Mouse (Mus musculus): ENCODE data around the gene Arl3. TPM values are rescaled to one million over a fixed set of nuclear protein-coding genes. Genes with fewer than 3 reads are reported as not detected.

Arl3 gene
- total RNA-seq (2023): 10 to 100 TPM; 14.3 to 17.5 TPM

DNA sequence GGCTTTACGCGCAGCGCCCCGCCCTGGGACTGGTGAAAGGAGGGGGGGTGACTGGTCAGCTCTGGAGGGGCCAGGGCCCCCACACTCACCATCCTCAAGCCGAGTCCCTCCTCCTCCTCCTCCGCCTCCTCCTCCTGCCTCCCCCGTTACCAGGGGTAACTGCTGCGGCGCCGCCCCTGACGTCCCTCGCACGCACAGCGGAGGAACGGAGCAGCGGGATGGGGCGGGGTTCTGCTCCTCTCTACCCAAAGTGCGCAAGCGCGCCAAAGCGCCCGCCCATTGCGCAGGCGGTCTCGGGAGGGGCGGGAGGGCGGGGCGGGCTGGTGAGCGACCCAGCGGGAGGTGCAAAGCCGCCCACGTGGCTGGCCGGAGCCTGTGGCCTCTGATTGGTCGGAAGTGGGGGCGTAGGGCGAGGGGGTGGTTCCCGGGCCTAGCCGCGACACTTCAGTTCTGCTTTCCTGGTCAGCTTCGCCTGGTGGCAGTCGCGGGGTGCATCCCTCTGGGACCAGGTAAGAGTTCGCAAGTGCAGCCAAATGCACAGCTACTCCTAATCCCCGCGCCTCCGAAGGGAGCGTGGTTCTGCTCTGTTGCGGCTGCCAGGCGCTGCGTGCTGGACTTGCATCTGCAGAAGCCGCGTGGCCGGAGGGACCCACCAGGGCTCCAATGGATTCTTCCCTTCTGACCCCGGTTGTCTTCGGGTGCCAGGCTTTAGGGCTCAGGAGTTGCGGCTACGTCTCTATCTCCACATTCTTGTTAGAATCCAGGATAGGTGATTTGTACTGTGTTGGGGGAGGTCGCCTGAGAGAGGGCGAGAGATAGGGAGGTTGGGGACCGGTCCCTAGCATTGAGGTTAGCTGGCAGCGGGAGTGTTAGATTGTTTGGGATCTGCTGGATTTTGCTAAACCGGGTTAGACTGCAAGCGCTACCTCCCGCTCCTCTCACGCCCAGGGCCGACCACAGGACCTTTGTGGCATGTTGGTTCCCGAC lies at the start of gene Arl3, which contains the start of gene Sfxn2:
Gene Arl3 (minus strand): TSS at position 248 of the 987 bp plus-strand sequence.
Gene Sfxn2 (plus strand): TSS at position 415 of the 987 bp plus-strand sequence.

DNA sequence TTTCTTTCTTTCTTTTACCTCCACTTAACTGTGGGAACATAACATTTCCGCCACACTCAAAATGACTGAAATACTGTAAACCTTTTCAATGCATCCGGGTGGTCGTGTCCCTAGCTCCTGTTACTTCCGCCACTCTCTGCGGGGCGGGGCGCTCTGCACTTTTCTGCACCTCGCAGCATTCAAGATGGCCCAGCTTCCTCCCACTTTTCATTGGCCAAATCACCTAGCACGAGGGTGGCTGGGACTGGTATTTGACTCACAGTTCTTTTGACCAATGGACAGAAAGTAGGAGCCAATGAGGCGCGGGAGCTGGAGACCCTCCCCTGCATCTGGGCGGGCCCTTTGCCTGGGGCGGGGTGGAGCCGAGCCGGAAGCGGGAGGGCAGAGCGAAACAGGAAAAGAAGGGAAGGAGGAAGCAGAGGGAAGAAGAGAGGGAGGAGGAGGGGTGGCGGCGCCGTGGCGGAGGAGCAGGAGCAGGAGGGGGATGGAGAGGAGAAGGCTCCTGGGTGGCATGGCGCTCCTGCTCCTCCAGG lies 25.8 kb upstream of the Arl3 start, which contains the start of gene Wbp1l:
Gene Wbp1l (plus strand): TSS at position 365 of the 533 bp plus-strand sequence.

DNA sequence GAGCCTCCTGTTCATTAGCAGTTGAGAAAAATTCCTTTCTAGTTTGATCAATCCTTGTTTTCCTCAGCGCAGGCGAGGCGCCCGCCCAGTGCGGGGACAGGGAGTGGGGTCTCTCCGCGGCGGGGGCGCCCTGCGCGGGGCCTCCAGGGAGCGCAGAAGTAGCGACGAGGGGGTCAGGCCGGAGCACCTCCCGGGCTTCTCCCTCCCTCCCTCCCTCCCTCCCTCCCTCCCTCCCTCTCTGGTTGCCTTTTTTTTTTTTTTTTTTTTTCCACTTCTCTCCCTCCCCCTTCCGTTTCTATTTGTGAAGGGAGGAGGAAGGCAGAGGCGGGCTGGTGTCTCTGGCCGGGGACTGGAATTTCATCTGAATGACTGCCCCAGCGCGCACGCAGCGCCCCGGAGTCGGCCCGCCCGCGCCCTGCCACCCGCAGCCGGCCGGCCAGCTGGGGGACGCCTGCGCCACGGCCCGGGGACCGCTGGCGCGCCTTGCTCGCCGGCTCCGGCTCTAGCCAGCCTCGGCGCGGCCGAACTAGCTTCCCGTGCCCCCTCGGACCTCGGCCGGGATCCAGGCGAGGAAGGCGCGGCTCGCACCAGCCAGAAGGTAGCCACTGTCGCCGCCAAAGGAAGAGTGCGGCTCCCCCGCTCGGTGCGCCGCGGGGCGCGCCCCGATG lies 71.5 kb downstream of the Arl3 start, which contains the start of gene Trim8:
Gene Trim8 (plus strand): TSS at position 302 of the 668 bp plus-strand sequence.

Other genes starting within 250 kb of the Arl3 start
- gene Psd, start 246.0 kb downstream of the Arl3 start, total RNA-seq (2023): under 1 TPM in 1 of 2 experiments, not detected in 1; 0.31 TPM
- 1 to 10 TPM; 8.6 to 9.7 TPM for gene Fbxl15, start 245.0 kb downstream of the Arl3 start, total RNA-seq (2023)
- 10 to 100 TPM; 76.8 to 92.1 TPM for gene Cuedc2, start 234.5 kb downstream of the Arl3 start, total RNA-seq (2023)
- 10 to 100 TPM; 15.3 to 15.5 TPM for gene Mfsd13a, start 232.1 kb downstream of the Arl3 start, total RNA-seq (2023)
- under 1 TPM in 1 of 2 experiments, not detected in 1; 0.39 TPM for gene 2310034G01Rik, start 222.9 kb downstream of the Arl3 start, total RNA-seq (2023)
- 100 to 1,000 TPM; 112 to 114 TPM for gene Actr1a, start 177.4 kb downstream of the Arl3 start, total RNA-seq (2023)
- 10 to 100 TPM; 19.4 to 20.2 TPM for gene Sufu, start 176.3 kb downstream of the Arl3 start, total RNA-seq (2023)
- gene Trim8, start 71.5 kb downstream of the Arl3 start, total RNA-seq (2023): 100 to 1,000 TPM; 102 to 122 TPM
- 10 to 100 TPM; 15.4 to 20.3 TPM for gene Sfxn2, start 167 bp upstream of the Arl3 start, total RNA-seq (2023)
- 10 to 100 TPM; 57.2 to 63.3 TPM for gene Wbp1l, start 25.9 kb upstream of the Arl3 start, total RNA-seq (2023)
- not detected for gene Cyp17a1, start 100.0 kb upstream of the Arl3 start, total RNA-seq (2023)
- gene Borcs7, start 116.7 kb upstream of the Arl3 start, total RNA-seq (2023): 1 to 10 TPM; 5.7 to 8.3 TPM
- 10 to 100 TPM; 23.3 to 23.5 TPM for gene As3mt, start 134.3 kb upstream of the Arl3 start, total RNA-seq (2023)
- 1 to 10 TPM; 6.2 to 7.3 TPM for gene Cnnm2, start 188.4 kb upstream of the Arl3 start, total RNA-seq (2023)